Mouse (Mus musculus) cerebellum, adult 2 months (tissue): ENCODE measurements around the gene Gpr156. TPM values are rescaled to one million over a fixed set of nuclear protein-coding genes. Genes with fewer than 3 reads are reported as not detected.

Source experiments
- DNase-seq, 2 experiments: peaks; one replicate each; pipeline ENCODE4 v3.0.0; 2021
- H3K27ac ChIP-seq: fragments of 200-500 bp; 2 replicates; pipeline ENCODE4 v1.5.1; 2012; ENCODE audit warnings: low read length, control low read depth, inconsistent platforms; ENCODE audit not compliant: insufficient read depth
- H3K27me3 ChIP-seq: fragments of 200-500 bp; 2 replicates; pipeline ENCODE4 v1.6.1; 2012; ENCODE audit warnings: inconsistent platforms, mild to moderate bottlenecking, low read length, moderate library complexity; ENCODE audit not compliant: control insufficient read depth, insufficient read depth
- H3K4me1 ChIP-seq: fragments of 200-500 bp; 2 replicates; pipeline ENCODE4 v1.6.1; 2011; ENCODE audit warnings: low read length; ENCODE audit not compliant: control insufficient read depth, insufficient read depth
- H3K4me3 ChIP-seq: fragments of 200-500 bp; replicated peaks from 2 replicates; pipeline ENCODE3; 2011; ENCODE audit warnings: mild to moderate bottlenecking, low read depth, low read length, control low read depth; ENCODE audit not compliant: insufficient read depth
- CTCF ChIP-seq: fragments of 200-500 bp; IDR thresholded peaks from 2 replicates; pipeline ENCODE4 v1.5.1; 2011; ENCODE audit warnings: low read depth, mild to moderate bottlenecking, control low read depth, low read length, moderate library complexity, borderline replicate concordance; ENCODE audit not compliant: insufficient read depth
- POLR2A ChIP-seq: fragments of 200-500 bp; IDR thresholded peaks from 2 replicates; pipeline ENCODE4 v1.6.1; 2011; ENCODE audit warnings: low read length, control low read depth, borderline replicate concordance; ENCODE audit not compliant: insufficient read depth
- WGBS: fragments of 180-500 bp; shearing (Covaris S2); methylation state at CpG from one replicate; pipeline ENCODE4 v1.1.7; 2018; 5-methylcytosine and 5-hydroxymethylcytosine counted together
- polyA plus RNA-seq: library from polyadenylated mRNA; depleted of rRNA; stranded (reverse); fragments of >200 nt; gene quantifications from 2 replicates; pipeline ENCODE4 v1.2.3, GENCODE M21; 2012

Gene Gpr156
- polyA plus RNA-seq, 1 experiment, result 0.54 TPM

DNA sequence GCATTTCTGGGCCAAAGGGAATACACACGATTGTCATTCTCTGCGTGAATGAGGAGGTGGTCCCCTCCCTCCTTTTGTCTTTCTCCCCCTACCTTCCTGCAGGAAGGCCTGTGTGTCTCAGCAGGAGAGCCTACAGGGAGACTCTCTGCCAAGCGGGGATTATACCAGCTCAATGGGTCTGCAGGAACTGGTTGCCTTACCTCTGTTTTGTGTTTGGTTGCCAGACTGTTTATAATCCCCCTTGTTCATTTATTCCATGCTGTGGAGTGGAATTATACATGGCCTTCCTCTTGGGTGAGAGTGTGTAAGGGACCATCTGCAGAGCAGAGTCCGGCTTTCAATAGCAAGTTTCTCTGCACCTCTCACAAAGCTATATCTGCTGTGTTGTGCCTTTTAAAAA is 10.8 kb downstream of the Gpr156 start:
- no peak for TF ChIP-seq POLR2A
- no peak for TF ChIP-seq CTCF
- no peak for DNase-seq
- Histone ChIP-seq H3K4me1 (no peaks in the 10 kb centered on the region), H3K27ac (no peak overlapping the region), H3K4me3 (no peak overlapping the region), H3K27me3 (no peaks in the 10 kb centered on the region)
- WGBS, result 35% methylated on average over 4 of the region's 4 CpGs

DNA sequence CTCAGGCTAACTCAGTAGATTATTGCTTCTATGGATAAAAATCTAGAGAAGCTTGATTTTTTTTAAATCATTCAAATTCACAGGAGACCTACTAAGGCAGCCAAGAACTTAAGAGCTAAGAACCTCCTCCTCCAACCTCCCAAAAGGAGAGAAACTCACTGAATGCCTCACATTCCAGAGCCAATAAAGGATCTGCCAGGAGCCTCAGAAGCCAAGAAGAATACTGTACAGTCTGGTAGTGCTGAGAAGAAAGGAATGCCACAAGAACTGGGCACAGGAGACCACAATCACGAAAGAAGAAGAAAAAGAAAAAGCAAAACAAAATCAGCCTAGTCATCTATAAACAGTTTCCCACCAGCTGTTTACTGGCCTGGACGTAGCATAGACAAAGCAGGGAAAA is 12.7 kb downstream of the Gpr156 start:
- DNase-seq, result no peak
- Histone ChIP-seq H3K4me3 (no peak overlapping the region), H3K4me1 (no peaks in the 10 kb centered on the region), H3K27ac (no peak overlapping the region), H3K27me3 (no peaks in the 10 kb centered on the region)
- TF ChIP-seq CTCF (no peak), POLR2A (no peak)
- 62% methylated on average over 2 of the region's 2 CpGs for WGBS

- no peak for DNase-seq
- Histone ChIP-seq H3K27me3 (no peaks in the 10 kb centered on the region), H3K27ac (no peak overlapping the region), H3K4me3 (no peak overlapping the region), H3K4me1 (no peaks in the 10 kb centered on the region)
- TF ChIP-seq POLR2A (no peak), CTCF (no peak)
- WGBS, result 95% methylated on average over 2 of the region's 2 CpGs
These were observed 13.3 kb downstream of the Gpr156 start for GRCm38 (mm10) chr16:37929626-37930025.

GRCm38 (mm10) chr16:37934932-37935331 is 18.6 kb downstream of the Gpr156 start:
- Histone ChIP-seq H3K27ac (no peak overlapping the region), H3K4me1 (no peaks in the 10 kb centered on the region), H3K4me3 (no peak overlapping the region), H3K27me3 (no peaks in the 10 kb centered on the region)
- WGBS, result 87% methylated on average over 2 of the region's 2 CpGs
- TF ChIP-seq POLR2A, result no peak
- no peak for TF ChIP-seq CTCF
- no peak for DNase-seq

- Histone ChIP-seq H3K4me1 (no peaks in the 10 kb centered on the region), H3K4me3 (no peak overlapping the region), H3K27ac (no peak overlapping the region), H3K27me3 (no peaks in the 10 kb centered on the region)
- DNase-seq, result no peak
- WGBS, result 80% methylated on average over 8 of the region's 8 CpGs
- no peak for TF ChIP-seq POLR2A
- TF ChIP-seq CTCF, result no peak
These were observed 21.0 kb downstream of the Gpr156 start for GRCm38 (mm10) chr16:37937276-37937675.

DNA sequence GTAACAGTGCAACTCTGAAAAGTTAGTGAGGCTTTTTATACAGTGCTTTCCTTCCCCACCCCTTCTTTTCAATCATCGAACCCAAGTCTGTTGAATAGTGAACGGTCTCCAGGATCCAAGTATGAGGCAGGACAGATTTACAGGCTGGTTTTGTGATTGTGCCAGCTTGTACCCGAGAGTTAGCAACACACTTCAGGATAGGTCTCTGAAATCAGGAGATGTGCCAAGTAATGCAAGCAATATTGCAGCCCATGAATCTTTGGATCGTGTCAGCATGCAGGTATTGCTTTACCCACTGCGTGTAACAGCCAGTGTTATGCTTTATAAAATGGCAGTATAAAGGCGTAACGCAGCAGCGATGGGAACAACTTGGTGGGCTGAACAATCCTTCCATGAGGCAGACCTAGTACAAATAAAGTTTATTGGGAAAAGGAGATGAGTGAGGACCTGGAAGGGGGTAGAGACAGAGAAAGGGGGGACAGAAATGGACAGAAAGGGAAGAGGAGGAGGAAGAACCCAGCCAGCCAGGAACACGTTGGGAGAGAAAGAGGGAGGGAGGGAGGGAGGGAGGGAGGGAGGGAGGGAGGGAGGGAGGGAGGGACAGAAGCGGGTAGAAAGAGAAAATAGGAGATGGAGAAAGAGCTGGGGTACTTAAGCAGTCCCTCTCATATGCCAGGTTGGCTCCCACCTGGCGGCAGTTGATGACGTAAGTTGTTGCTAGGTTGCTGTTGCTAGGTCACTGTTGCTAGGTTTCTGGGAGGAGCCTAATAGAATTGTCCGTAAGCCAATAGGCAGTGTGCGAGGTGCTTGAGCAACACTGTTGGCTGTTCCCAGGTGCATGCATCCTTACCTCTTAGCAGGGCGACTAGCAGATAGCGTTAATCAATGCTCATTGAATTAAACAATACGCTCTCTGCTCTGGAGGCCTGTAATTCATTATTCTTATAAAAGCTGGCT is 22.1 kb downstream of the Gpr156 start:
- no peak overlapping the region for H3K27ac ChIP-seq
- WGBS, result 36% methylated on average over 17 of the region's 17 CpGs
- H3K4me1 ChIP-seq, result no peaks in the 10 kb centered on the region
- no peak for TF ChIP-seq POLR2A
- no peak for TF ChIP-seq CTCF
- peak overlapping the region; percentile 19 for H3K4me3 ChIP-seq
- no peaks in the 10 kb centered on the region for H3K27me3 ChIP-seq
- DNase-seq, result peak; percentile 71 to 84

DNA sequence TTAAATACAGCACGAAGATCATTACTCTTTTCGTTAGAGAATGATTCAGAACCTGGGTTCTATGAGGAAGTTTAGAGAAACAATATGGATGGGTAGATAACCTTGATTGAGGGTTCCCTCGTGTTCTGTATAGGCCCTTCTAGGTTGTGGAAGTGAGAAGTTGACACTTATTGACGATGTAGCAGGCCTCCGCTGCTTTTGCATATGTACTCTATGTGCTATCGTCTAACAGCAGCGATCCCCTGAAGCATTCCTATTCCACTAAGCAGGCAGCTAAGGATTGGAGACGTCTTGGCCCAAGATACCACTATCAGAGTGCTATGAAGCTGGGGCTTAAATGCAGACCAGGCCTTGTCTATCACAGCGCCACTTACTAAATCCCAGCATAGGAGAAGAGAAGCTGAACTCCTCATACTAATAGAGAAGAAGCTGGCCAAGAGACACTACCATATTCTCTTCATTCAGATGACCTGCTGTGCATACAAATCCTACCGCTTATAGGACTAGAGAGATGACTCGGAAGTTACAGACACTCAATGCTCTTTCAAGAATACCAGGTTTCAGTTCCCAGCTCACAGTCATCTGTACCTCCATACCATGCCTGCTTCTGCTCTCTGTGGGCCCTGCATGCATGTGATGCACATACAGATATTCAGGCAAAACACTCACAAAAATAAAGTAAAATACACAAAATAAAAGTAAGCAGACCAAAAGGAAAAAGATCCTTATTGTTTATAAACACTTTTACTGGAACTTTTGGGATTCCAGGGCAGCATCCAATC is 23.0 kb downstream of the Gpr156 start:
- DNase-seq, result no peak
- Histone ChIP-seq H3K4me1 (no peaks in the 10 kb centered on the region), H3K27me3 (no peaks in the 10 kb centered on the region), H3K27ac (no peak overlapping the region), H3K4me3 (no peak overlapping the region)
- 73% methylated on average over 11 of the region's 11 CpGs for WGBS
- TF ChIP-seq POLR2A (no peak), CTCF (no peak)

- 90% methylated on average over 10 of the region's 10 CpGs for WGBS
- DNase-seq, result no peak
- no peak overlapping the region for H3K4me3 ChIP-seq
- no peaks in the 10 kb centered on the region for H3K27me3 ChIP-seq
- no peak overlapping the region for H3K27ac ChIP-seq
- TF ChIP-seq CTCF (no peak), POLR2A (no peak)
- no peaks in the 10 kb centered on the region for H3K4me1 ChIP-seq
These were observed 24.0 kb downstream of the Gpr156 start for GRCm38 (mm10) chr16:37940291-37940690.

DNA sequence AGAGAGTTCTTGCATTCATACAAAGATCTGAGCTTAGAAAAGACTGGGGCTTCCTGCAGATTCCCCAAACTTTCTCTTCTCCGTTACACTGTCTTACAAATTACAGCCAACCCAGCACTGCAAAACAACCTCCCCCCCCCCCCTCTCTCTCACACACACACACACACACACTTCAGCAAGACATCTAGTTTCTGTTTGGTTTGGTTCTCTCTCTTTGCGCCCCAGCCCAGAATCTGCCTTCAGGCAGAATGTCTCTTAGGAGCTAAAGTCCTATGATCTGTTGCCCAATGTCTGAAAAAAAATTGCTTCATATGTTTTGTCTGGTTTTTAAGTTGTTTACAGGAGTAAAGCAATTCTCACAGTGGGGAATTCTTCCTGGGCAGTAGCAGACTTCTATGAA is 27.4 kb downstream of the Gpr156 start:
- Histone ChIP-seq H3K27me3 (no peaks in the 10 kb centered on the region), H3K27ac (no peak overlapping the region), H3K4me3 (no peak overlapping the region), H3K4me1 (no peaks in the 10 kb centered on the region)
- 78% methylated on average over 2 of the region's 2 CpGs for WGBS
- no peak for DNase-seq
- no peak for TF ChIP-seq CTCF
- TF ChIP-seq POLR2A, result no peak
